Mouse (Mus musculus) layer of hippocampus, postnatal 14 days (tissue): ENCODE results near the gene Rora. TPM values are rescaled to one million over a fixed set of nuclear protein-coding genes. Genes with fewer than 3 reads are reported as not detected.

ENCODE experiments used
- DNase-seq, 2 experiments: peaks; one replicate each; pipeline ENCODE4 v3.0.0; 2021 to 2022; ENCODE audit warnings: low spot score in 2 of 2, mixed read lengths in 1 of 2
- total RNA-seq, 2 experiments: library from RNA; stranded (reverse); gene quantifications; 2 replicates each; pipeline ENCODE4 v1.2.3; 2021

The Rora gene
- total RNA-seq, 2 experiments from 2014 or later: 29.3 to 49.5 TPM

GRCm38 (mm10) chr9:69183888-69184287, 530.3 kb downstream of the Rora start:
- no peak for DNase-seq

GRCm38 (mm10) chr9:69190726-69191125, 537.1 kb downstream of the Rora start:
- DNase-seq: no peak

- DNase-seq: no peak
Observed at GRCm38 (mm10) chr9:69192446-69192845, 538.9 kb downstream of the Rora start.

GRCm38 (mm10) chr9:69194638-69195605, 541.3 kb downstream of the Rora start:
- DNase-seq: peak in 1 of 2 experiments; percentile 55

- DNase-seq: no peak
Observed at GRCm38 (mm10) chr9:69213796-69214195, 560.2 kb downstream of the Rora start.

- no peak for DNase-seq
Observed at GRCm38 (mm10) chr9:69224841-69225240, 571.3 kb downstream of the Rora start.

GRCm38 (mm10) chr9:69226424-69226823, 572.8 kb downstream of the Rora start:
- no peak for DNase-seq

GRCm38 (mm10) chr9:69227806-69228205, 574.2 kb downstream of the Rora start:
- no peak for DNase-seq

GRCm38 (mm10) chr9:69229935-69230334, 576.3 kb downstream of the Rora start:
- no peak for DNase-seq

GRCm38 (mm10) chr9:69234526-69234925, 580.9 kb downstream of the Rora start:
- peak in 1 of 2 experiments; percentile 37 for DNase-seq

GRCm38 (mm10) chr9:69237316-69237715, 583.7 kb downstream of the Rora start:
- DNase-seq: no peak

GRCm38 (mm10) chr9:69242538-69242937, 589.0 kb downstream of the Rora start:
- no peak for DNase-seq

GRCm38 (mm10) chr9:69243626-69244025, 590.0 kb downstream of the Rora start:
- no peak for DNase-seq

GRCm38 (mm10) chr9:69246225-69246624, 592.6 kb downstream of the Rora start:
- DNase-seq: no peak

GRCm38 (mm10) chr9:69249586-69249985, 596.0 kb downstream of the Rora start:
- no peak for DNase-seq

GRCm38 (mm10) chr9:69250326-69250725, 596.7 kb downstream of the Rora start:
- DNase-seq: no peak

- no peak for DNase-seq
Observed at GRCm38 (mm10) chr9:69258506-69258905, 604.9 kb downstream of the Rora start.

GRCm38 (mm10) chr9:69259382-69259781, 605.8 kb downstream of the Rora start:
- peak in 1 of 2 experiments; percentile 43 for DNase-seq

GRCm38 (mm10) chr9:69265151-69265550, 611.6 kb downstream of the Rora start:
- DNase-seq: peak in 1 of 2 experiments; percentile 19

GRCm38 (mm10) chr9:69270374-69270773, 616.8 kb downstream of the Rora start:
- no peak for DNase-seq

GRCm38 (mm10) chr9:69270931-69271330, 617.3 kb downstream of the Rora start:
- no peak for DNase-seq

- DNase-seq: peak in 1 of 2 experiments; percentile 37
Observed at GRCm38 (mm10) chr9:69272884-69273283, 619.3 kb downstream of the Rora start.
